Mouse (Mus musculus) left cerebral cortex, postnatal 4 days (tissue): ENCODE results near the gene Mrps10. TPM values are rescaled to one million over a fixed set of nuclear protein-coding genes. Genes with fewer than 3 reads are reported as not detected.
"Not testable (repeated sequence)": the region's sequence is repeated elsewhere in the genome, so short reads cannot be mapped to it uniquely, and the experiment has no call there.

ENCODE experiments used
- DNase-seq: peaks from one replicate; pipeline ENCODE4 v3.0.0-alpha.2; 2022
- intact Hi-C: fragments of 180-260 bp; cut with DNase I; formaldehyde crosslinking; loops from one replicate; pipeline ENCODE4 v1.15.1; 2025
- total RNA-seq, 2 experiments: library from RNA; stranded (reverse); gene quantifications; 2 replicates each; pipeline ENCODE4 v1.2.3; 2021

Gene Mrps10
- total RNA-seq = 10 to 100 TPM; 32.8 to 37.8 TPM

- intact Hi-C loops = no loop called here
These were observed at the start of gene Mrps10 for GRCm38 (mm10) chr17:47368401-47369086. Gene Mrps10 (plus strand): TSS chr17:47368887.

GRCm38 (mm10) chr17:47318972-47319625 is 49.6 kb upstream of the Mrps10 start:
- intact Hi-C loops = no loop called here

More at GRCm38 (mm10) chr17:47368401-47369086, at the start of gene Mrps10:
- peak; percentile 90 for DNase-seq

GRCm38 (mm10) chr17:47319761-47320160 is 48.9 kb upstream of the Mrps10 start:
- no peak for DNase-seq
- intact Hi-C loops = no loop called here

More at GRCm38 (mm10) chr17:47318972-47319625, 49.6 kb upstream of the Mrps10 start:
- no peak for DNase-seq

GRCm38 (mm10) chr17:47322128-47322990 is 46.3 kb upstream of the Mrps10 start:
- DNase-seq = no peak
- intact Hi-C loops = no loop called here

GRCm38 (mm10) chr17:47322991-47323295 is 45.7 kb upstream of the Mrps10 start:
- DNase-seq = no peak
- intact Hi-C loops = no loop called here

- no peak for DNase-seq
- intact Hi-C loops = no loop called here
These were observed 41.1 kb upstream of the Mrps10 start for GRCm38 (mm10) chr17:47327559-47327958.

- no peak for DNase-seq
- intact Hi-C loops = no loop called here
These were observed 40.7 kb upstream of the Mrps10 start for GRCm38 (mm10) chr17:47327969-47328368.

GRCm38 (mm10) chr17:47328552-47329343 is 39.9 kb upstream of the Mrps10 start:
- intact Hi-C loops = no loop called here

GRCm38 (mm10) chr17:47330616-47331015 is 38.1 kb upstream of the Mrps10 start:
- DNase-seq = no peak
- intact Hi-C loops = loop anchor here (5.0 kb wide), 1 partner anchor 293 kb away; no protein-coding TSS in a partner anchor

More at GRCm38 (mm10) chr17:47328552-47329343, 39.9 kb upstream of the Mrps10 start:
- no peak for DNase-seq

GRCm38 (mm10) chr17:47332001-47332611 is 36.6 kb upstream of the Mrps10 start:
- peak; percentile 57 for DNase-seq
- intact Hi-C loops = loop anchor here (5.0 kb wide), 1 partner anchor 295 kb away; no protein-coding TSS in a partner anchor

GRCm38 (mm10) chr17:47332664-47333063 is 36.0 kb upstream of the Mrps10 start:
- intact Hi-C loops = loop anchor here (5.0 kb wide), 1 partner anchor 295 kb away; no protein-coding TSS in a partner anchor
- DNase-seq = not testable (repeated sequence)

- intact Hi-C loops = loop anchor here (5.0 kb wide), 1 partner anchor 296 kb away; no protein-coding TSS in a partner anchor
These were observed 35.3 kb upstream of the Mrps10 start for GRCm38 (mm10) chr17:47333409-47333808.

GRCm38 (mm10) chr17:47343121-47343520 is 25.6 kb upstream of the Mrps10 start:
- no peak for DNase-seq
- intact Hi-C loops = no loop called here

More at GRCm38 (mm10) chr17:47333409-47333808, 35.3 kb upstream of the Mrps10 start:
- DNase-seq = no peak

GRCm38 (mm10) chr17:47349721-47350319 is 18.9 kb upstream of the Mrps10 start:
- DNase-seq = no peak
- intact Hi-C loops = no loop called here

- intact Hi-C loops = no loop called here
- DNase-seq = peak; percentile 40
These were observed 8.7 kb upstream of the Mrps10 start for GRCm38 (mm10) chr17:47359964-47360363.

- DNase-seq = no peak
- intact Hi-C loops = no loop called here
These were observed 7.3 kb upstream of the Mrps10 start for GRCm38 (mm10) chr17:47361343-47361742.

GRCm38 (mm10) chr17:47369087-47369443 is 378 bp downstream of the Mrps10 start:
- intact Hi-C loops = no loop called here
- DNase-seq = peak; percentile 31

- intact Hi-C loops = no loop called here
- DNase-seq = peak; percentile 51
These were observed 2.8 kb downstream of the Mrps10 start for GRCm38 (mm10) chr17:47371451-47371850.

- no peak for DNase-seq
- intact Hi-C loops = no loop called here
These were observed 5.3 kb downstream of the Mrps10 start for GRCm38 (mm10) chr17:47373991-47374390.
